Mouse (Mus musculus) embryonic fibroblast, embryonic 13.5 days (primary cell): ENCODE measurements around the gene Med13l.

Experiments used
- CTCF ChIP-seq: IDR thresholded peaks from 2 replicates; pipeline ENCODE4 v1.5.1; 2011; ENCODE audit warnings: mild to moderate bottlenecking, control low read depth, low read length, moderate library complexity, borderline replicate concordance; ENCODE audit not compliant: insufficient read depth
- POLR2A ChIP-seq: IDR thresholded peaks from 2 replicates; pipeline ENCODE4 v1.6.1; 2011; ENCODE audit warnings: low read depth, mild to moderate bottlenecking, control low read depth, low read length, moderate library complexity

DNA sequence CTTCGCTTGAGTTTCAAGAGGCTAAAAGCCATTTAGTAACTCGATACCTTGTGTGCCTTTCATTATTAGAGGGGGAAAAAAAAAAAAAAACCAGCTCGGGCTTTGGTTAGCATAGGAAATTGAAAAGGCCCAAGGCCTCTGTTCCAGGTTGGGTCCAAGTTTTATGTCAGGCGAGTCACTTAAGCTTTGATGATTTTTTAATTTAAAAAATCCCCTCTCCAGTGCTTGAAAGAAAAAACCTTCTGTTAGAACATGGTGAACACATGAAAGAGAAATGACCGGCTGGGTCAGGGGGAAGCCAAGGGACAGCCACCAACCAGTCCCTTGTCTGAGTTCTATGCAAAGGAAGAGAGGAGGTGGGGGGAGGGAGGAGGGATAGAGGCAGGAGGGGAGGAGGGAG is 22.0 kb upstream of the Med13l start:
- no peak for TF ChIP-seq CTCF
- no peak for TF ChIP-seq POLR2A
